Mouse (Mus musculus) T-cell, adult 2 months (primary cell): ENCODE data around the gene Notch2.

Experiments used
- DNase-seq: peaks from one replicate; pipeline ENCODE4 v3.0.0; 2022; ENCODE audit warnings: low spot score

The Notch2 gene

DNA sequence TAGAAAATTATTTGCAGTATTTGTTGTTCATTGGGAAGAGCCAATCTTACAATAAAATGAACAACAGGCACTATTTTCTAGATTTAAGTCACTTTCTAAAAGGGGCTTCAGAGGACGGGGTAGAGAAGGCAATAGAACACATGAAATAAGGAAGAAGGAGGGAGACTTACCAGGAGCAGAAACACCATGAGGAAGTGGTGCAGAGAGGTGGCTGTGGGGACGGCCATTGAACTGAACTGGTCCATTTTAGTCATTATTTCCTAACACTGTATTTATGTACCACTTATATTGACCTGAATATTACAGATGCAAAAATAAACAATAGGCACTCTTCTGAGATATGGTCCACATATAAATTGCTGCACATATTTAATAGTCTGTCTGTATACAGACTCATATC is 143.7 kb downstream of the Notch2 start:
- no peak for DNase-seq

DNA sequence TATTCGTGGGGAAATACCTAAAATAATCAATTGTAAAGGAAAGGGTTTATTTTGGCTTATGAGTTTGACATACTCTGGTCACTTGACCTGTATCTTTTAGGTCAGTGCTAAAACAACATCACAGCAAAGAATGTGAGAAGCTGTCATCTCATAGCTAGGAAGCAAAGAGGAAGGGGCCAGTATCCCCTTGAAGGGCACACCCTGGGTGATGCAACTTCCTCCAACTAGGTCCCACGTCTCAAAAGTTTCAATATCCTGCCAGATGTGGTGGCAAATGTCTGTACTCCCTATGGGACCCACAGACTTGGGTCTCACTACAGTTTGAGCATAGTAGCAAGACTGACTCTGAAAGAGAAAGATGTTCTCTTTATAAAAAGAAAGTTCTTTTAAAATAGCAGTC is 144.3 kb downstream of the Notch2 start:
- no peak for DNase-seq

DNA sequence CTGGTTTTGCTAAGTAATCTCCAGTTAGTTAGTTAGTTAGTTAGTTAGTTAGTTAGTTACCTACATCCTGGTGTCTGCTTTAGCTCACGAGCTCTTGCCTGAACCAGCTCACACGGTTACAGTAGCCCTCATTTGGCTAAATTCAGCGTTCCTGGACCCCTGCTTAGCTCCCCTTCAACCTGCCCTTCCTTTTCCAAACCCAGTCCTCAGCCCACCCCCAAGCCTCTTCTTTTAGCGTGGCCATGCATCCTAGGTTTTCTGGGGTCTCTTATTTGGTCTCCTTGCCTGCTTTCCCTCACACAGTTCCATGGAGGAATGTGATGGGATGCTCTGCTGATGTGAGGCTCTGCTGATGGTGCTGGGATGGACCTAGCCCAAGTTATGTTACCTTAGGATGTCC is 145.3 kb downstream of the Notch2 start:
- DNase-seq: no peak

DNA sequence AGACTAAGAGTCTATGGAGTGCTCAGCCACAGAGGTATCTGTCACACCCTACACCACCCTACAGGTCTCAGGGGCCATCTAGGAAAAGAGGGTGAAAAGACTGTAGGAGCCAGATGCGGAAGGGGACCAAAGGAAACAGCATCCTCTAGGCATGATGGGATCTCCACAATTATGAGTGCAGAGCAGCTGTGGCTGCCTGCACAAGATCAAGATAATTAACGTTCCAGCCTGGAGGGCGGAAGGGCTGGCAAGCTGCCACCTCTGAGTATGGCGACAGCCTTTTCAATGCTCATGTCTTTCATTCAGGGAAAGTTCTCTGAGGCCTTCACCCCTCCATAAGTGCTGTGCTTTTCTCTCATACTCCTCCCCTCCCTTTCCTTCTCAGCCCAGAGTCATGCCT is 146.0 kb downstream of the Notch2 start:
- no peak for DNase-seq

DNA sequence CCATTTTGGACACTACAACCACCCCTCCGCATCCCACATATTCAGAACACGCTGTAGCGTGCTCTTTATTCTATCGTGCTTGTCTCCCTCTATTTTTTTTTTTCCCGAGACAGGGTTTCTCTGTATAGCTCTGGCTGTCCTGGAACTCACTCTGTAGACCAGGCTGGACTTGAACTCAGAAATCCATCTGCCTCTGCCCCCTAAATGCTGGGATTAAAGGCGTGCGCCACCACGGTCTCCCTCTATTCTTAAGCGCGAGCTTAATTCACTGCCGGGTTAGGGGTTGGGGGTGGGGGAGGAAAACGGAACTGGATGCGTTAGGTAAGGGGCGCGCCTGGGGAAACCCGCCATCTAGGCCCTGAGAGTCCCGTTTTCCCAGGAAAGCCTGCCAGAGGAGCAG is 147.0 kb downstream of the Notch2 start, which contains the start of gene Adam30:
Gene Adam30 (plus strand): TSS at position 301 of the 400 bp plus-strand sequence.
- no peak for DNase-seq

DNA sequence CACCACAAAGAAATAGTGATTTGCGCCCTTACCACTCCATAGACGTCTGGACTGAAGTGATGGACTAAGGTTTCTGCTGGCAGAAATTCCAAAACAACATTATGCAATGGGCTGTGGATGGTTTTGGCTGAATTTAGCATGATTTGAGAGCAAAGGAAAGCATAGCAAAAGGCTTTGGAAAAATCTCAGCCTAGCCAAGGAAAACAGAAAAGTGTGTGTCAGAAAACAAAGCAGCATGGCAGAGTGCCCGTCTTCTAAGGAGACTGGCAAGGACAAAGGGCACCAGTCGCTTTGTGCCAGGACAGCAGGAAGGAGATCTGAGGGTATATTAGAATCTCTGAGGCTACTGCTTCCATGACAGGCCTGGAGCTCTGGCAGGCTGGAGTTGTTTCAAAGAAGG is 165.0 kb downstream of the Notch2 start:
- DNase-seq: no peak

DNA sequence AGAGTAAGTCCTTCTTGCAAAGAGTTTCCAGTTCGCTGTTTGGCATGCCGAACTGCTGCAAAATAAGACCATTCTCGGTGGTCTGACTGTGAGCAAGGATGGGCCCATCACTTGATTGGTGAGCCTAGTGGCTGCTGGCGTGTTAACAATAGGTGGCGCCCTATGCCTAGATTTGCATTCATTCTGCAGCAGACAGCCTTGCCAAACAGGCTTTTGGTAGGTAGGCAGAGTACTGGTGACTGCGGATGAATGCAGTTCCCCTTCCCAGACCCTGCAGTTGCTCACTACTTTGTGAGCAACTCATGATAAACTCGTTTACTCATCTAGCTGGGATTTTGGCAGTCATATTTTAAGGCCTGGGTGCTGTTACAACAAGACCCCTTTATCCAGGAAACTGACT is 167.5 kb downstream of the Notch2 start:
- DNase-seq: no peak

DNA sequence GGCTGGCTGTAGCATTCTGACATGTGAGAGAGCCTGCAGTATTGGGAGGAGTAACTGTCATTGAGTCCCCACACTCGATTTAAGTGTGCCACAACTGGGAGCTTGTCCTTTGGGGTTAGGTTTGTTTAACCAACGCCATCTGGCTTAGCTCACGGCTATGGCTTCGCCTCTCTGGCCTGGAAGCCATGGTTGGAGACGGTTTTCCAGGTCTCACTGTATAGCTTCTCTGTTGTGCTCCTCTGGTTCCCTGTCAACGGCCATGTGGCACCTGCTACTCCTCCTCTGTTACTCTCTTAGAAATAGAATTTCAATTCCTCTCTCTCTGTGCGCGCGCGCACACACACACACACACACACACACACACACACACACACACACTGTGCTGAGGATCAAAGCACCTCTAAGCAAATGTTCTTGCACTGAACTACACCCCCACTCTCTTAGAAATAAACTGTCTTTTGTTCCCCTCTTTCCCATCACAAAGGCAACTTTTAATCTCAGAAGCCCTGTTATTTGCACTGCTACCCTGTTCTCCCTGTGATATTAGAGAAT is 171.9 kb downstream of the Notch2 start:
- no peak for DNase-seq

DNA sequence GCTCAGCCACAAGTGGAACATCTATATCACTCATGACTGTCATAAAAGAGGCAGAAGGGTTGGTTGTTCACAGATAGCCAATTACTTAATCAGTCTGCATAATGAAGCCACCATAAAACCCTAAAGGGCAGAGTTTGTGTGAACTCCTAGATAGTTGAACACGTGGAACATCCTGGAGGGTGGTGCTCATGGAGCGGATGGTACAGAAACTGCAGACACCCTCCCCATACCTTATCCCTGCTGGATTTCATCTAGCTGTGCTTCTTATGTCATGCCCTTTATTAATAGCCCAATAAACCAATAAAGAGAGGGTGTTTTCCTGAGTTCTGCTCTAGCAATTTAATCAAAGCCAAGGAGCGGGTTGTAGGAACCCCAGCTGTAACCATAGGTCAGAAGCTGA is 174.4 kb downstream of the Notch2 start:
- DNase-seq: no peak

DNA sequence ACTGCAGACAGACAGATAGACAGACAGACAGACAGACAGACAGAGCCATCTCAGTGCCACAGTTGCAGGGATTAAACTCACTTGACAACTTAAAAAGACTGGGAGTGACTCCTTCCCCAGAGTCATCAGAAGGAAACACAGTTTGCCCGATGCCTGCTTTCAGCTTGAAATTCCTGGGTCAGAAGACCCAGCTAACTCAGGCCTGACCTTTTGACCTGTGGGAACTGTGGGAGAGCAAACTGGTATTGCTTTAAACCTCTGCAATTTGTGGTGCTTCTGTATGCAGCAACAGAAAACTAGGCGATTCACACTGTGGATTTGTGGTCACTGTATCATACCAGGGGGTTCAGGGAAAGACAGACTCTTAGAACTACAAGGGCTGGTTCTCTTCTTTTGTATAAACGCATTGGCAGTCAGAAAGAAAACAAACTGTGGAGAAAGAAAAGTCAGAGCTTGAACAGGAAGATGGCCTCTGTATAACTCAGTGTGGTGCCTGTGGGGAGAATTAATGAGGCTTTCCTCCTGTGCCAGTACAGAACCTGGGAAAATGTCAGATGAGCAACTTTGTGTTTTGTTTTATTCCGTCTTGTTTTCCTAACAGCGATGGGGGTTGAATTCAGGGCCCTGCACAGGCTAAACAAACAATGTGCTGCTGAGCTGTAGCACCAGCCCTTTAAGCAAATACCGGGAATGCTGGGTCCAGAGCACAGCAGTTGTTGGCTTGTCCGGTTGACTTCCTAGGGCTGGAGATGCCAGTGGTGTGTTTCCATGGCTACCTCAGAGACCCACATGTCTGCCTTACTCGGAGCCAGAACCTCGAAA is 184.6 kb downstream of the Notch2 start:
- no peak for DNase-seq

DNA sequence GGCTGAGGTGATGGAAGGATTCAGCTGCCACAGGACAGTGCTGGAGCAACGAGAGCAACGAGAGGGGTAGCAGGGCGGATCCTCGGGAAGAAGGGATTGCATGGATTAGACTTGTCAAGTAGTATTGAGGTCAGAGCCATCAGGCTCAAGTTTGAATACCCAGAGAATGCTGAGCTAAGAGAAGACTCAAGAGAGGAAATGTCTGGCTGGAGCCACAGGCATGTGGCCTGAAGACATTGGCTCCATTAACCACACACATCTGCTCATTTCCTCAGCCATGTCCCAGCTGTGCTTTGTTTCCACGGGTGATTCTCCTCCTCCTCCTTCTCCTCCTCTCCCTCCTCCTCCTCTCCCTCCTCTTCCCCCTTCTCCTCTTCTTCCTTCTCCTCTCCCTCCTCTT is 186.4 kb downstream of the Notch2 start:
- no peak for DNase-seq
